Mouse (Mus musculus): Measurements from ENCODE around the gene Nid2. TPM values are rescaled to one million over a fixed set of nuclear protein-coding genes. Genes with fewer than 3 reads are reported as not detected.

The Nid2 gene
- total and polyA plus RNA-seq, 3 experiments: not detected

- no peak overlapping the region for H3K9ac ChIP-seq (ENCODE audit: control insufficient read depth, low read depth, low read length, poor library complexity, severe bottlenecking)
- TF ChIP-seq SIN3A (IDR thresholded peaks at IDR 0.05; ENCODE audit: low read length): no peak
- no peak for TF ChIP-seq TCF12 (IDR thresholded peaks at IDR 0.05; ENCODE audit: low read depth, low read length)
- TF ChIP-seq E2F4 (IDR thresholded peaks at IDR 0.05; ENCODE audit: borderline replicate concordance, low read depth, low read length): no peak
- no peak for TF ChIP-seq ETS1 (IDR thresholded peaks at IDR 0.05; ENCODE audit: low read depth, low read length)
- TF ChIP-seq TBP (IDR thresholded peaks at IDR 0.05; ENCODE audit: low read depth, low read length): no peak
- TF ChIP-seq RAD21 (IDR thresholded peaks at IDR 0.05; ENCODE audit: low read depth, low read length): no peak
- no peak for TF ChIP-seq NRF1 (IDR thresholded peaks at IDR 0.05; ENCODE audit: insufficient read depth, low read depth, low read length, poor library complexity, severe bottlenecking)
- TF ChIP-seq CTCF (IDR thresholded peaks at IDR 0.05 in 2 of 3, conservative IDR thresholded peaks at IDR 0.05 in 1 of 3; ENCODE audit: control insufficient read depth in 1 of 3, insufficient read depth in 1 of 3, low read depth in 2 of 3, low read length in 3 of 3, poor library complexity in 1 of 3, severe bottlenecking in 1 of 3): no peak
- no peak for TF ChIP-seq UBTF (IDR thresholded peaks at IDR 0.05; ENCODE audit: borderline replicate concordance, insufficient read depth, low read depth, low read length)
- TF ChIP-seq CHD2 (IDR thresholded peaks at IDR 0.05; ENCODE audit: low read length): no peak
- TF ChIP-seq EP300 (IDR thresholded peaks at IDR 0.05; ENCODE audit: low read depth in 1 of 2, low read length in 2 of 2): no peak
- TF ChIP-seq POLR2A (IDR thresholded peaks at IDR 0.05; ENCODE audit: control insufficient read depth in 1 of 2, insufficient read depth in 1 of 2, low read depth in 1 of 2, low read length in 2 of 2, poor library complexity in 1 of 2): no peak
- TF ChIP-seq ZMIZ1 (IDR thresholded peaks at IDR 0.05; ENCODE audit: low read depth, low read length): no peak
- no peak for TF ChIP-seq GABPA (IDR thresholded peaks at IDR 0.05; ENCODE audit: low read depth, low read length)
- no peak for TF ChIP-seq TAL1 (IDR thresholded peaks at IDR 0.05; ENCODE audit: low read length)
- TF ChIP-seq BHLHE40 (IDR thresholded peaks at IDR 0.05; ENCODE audit: borderline replicate concordance, low read depth, low read length): no peak
- no peak for TF ChIP-seq ZC3H11A (IDR thresholded peaks at IDR 0.05; ENCODE audit: low read depth, low read length)
- TF ChIP-seq GATA1 (IDR thresholded peaks at IDR 0.05; ENCODE audit: low read depth, low read length): no peak
- H3K27me3 ChIP-seq (ENCODE audit: control insufficient read depth in 1 of 2, insufficient read depth in 2 of 2, low read length in 2 of 2): no peaks in the 10 kb centered on the region
- H3K4me1 ChIP-seq (ENCODE audit: control insufficient read depth in 1 of 2, insufficient read depth in 2 of 2, low read length in 2 of 2): no peaks in the 10 kb centered on the region
- H3K27ac ChIP-seq (ENCODE audit: control insufficient read depth, low read depth, low read length): no peak overlapping the region
- no peak for DNase-seq (ENCODE audit: low read depth, low spot score)
- no peak overlapping the region for H3K4me3 ChIP-seq (ENCODE audit: control insufficient read depth in 1 of 2, insufficient read depth in 1 of 2, low read depth in 2 of 2, low read length in 2 of 2)
- H3K79me2 ChIP-seq (ENCODE audit: control insufficient read depth, insufficient read depth, low read length, poor library complexity): no peaks in the 10 kb centered on the region
- H3K36me3 ChIP-seq (ENCODE audit: control insufficient read depth in 1 of 2, insufficient read depth in 2 of 2, low read length in 2 of 2): no peaks in the 10 kb centered on the region
- no peaks in the 10 kb centered on the region for H3K9me3 ChIP-seq (replicated peaks; ENCODE audit: insufficient read depth, low read length)
Measured at GRCm38 (mm10) chr14:19775491-19775890, 24.4 kb downstream of the Nid2 start.

GRCm38 (mm10) chr14:19776179-19776578 lies 25.1 kb downstream of the Nid2 start:
- Histone ChIP-seq H3K9ac (ENCODE audit: control insufficient read depth, low read depth, low read length, poor library complexity, severe bottlenecking) (no peak overlapping the region), H3K4me3 (ENCODE audit: control insufficient read depth in 1 of 2, insufficient read depth in 1 of 2, low read depth in 2 of 2, low read length in 2 of 2) (no peak overlapping the region), H3K79me2 (ENCODE audit: control insufficient read depth, insufficient read depth, low read length, poor library complexity) (no peaks in the 10 kb centered on the region), H3K36me3 (ENCODE audit: control insufficient read depth in 1 of 2, insufficient read depth in 2 of 2, low read length in 2 of 2) (no peaks in the 10 kb centered on the region), H3K4me1 (ENCODE audit: control insufficient read depth in 1 of 2, insufficient read depth in 2 of 2, low read length in 2 of 2) (no peaks in the 10 kb centered on the region), H3K27me3 (ENCODE audit: control insufficient read depth in 1 of 2, insufficient read depth in 2 of 2, low read length in 2 of 2) (no peaks in the 10 kb centered on the region), H3K9me3 (replicated peaks; ENCODE audit: insufficient read depth, low read length) (no peaks in the 10 kb centered on the region), H3K27ac (ENCODE audit: control insufficient read depth, low read depth, low read length) (no peak overlapping the region)
- no peak for DNase-seq (ENCODE audit: low read depth, low spot score)
- peak in 1 of 3 experiments; percentile 19; a peak in 1 of 6 replicates for TF ChIP-seq CTCF (IDR thresholded peaks at IDR 0.05 in 2 of 3, conservative IDR thresholded peaks at IDR 0.05 in 1 of 3; ENCODE audit: control insufficient read depth in 1 of 3, insufficient read depth in 1 of 3, low read depth in 2 of 3, low read length in 3 of 3, poor library complexity in 1 of 3, severe bottlenecking in 1 of 3)
- no peak for TF ChIP-seq SMC3 (IDR thresholded peaks at IDR 0.05; ENCODE audit: low read depth, low read length)

All from MEL (cell line).